Mouse (Mus musculus): Measurements from ENCODE around the gene Spata13.
A peak's percentile ranks its signal among the peaks of the same experiment; 100 is the strongest.

- TF ChIP-seq CTCF (IDR thresholded peaks at IDR 0.05; ENCODE audit: low read depth) (peak; percentile 36), EP300 (optimal IDR thresholded peaks at IDR 0.05) (no peak)
Measured at GRCm38 (mm10) chr14:60736591-60737192, 102.9 kb downstream of the Spata13 start.
